Mouse (Mus musculus): ENCODE measurements at regions not wholly inside any gene's neighbourhood (a gene's known extent, or its start where the extent isn't known, plus 50 kb on each side); places are given as distances from the start of the nearest gene placed in this dataset.
"Not testable (repeated sequence)": the region's sequence is repeated elsewhere in the genome, so short reads cannot be mapped to it uniquely, and the experiment has no call there.

DNA sequence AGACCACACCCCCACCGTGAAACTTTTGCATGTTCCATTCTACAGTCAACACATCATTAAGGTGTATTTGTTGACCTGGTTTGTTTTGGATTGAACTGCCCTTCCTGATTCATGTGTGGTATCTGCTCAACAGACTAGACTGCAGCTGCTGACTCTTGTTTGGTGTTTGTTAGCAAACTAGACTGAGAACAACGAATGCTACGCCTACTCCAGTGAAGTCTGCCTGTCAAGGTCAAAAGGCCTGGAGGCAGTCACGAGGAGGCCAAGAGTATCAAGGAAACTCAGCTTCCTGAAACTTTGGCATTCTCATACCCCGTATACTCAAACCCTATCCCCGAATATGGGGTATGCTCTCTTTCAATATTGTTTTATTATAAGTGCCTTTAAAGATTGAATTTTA is 194.2 kb upstream of the Spin1 start:
- H3K4me3 ChIP-seq (ENCODE audit: low read length); H3K4me1 ChIP-seq (ENCODE audit: control insufficient read depth, insufficient read depth, low read depth, low read length); H3K36me3 ChIP-seq (ENCODE audit: control insufficient read depth, insufficient read depth, low read length); ATAC-seq; H3K27ac ChIP-seq (ENCODE audit: low read depth, low read length); H3K4me2 ChIP-seq (ENCODE audit: low read length); H3K9ac ChIP-seq (ENCODE audit: low read depth, low read length); H3K9me3 ChIP-seq (ENCODE audit: control insufficient read depth, low read length); H3K27me3 ChIP-seq (replicated peaks; ENCODE audit: control insufficient read depth, insufficient read depth, low read length): not testable (repeated sequence)
- WGBS, result 91% methylated on average over 6 of the region's 6 CpGs

DNA sequence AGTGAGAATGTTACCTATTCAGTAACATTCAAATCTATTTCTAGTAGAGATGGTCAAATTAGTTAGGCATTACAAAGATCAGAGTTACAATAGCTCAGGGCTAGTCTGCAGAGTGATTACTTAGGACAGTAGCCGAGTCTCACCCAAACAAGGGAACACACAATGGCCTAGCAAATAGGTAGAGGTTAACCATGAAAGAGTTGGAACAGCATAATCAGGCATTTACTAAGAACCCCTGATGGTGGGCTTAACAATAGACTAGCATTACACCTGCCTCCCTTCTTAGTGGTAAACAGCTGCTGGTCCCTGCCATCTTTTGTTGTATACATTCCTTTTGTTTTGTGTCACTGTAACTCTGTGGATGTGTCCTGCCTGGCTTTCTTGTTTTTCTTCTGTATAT is 193.8 kb upstream of the Spin1 start:
- H3K4me3 ChIP-seq (ENCODE audit: low read length), result no peak overlapping the region
- no peak for ATAC-seq
- no peaks in the 10 kb centered on the region for H3K27me3 ChIP-seq (replicated peaks; ENCODE audit: control insufficient read depth, insufficient read depth, low read length)
- H3K27ac ChIP-seq (ENCODE audit: low read depth, low read length), result no peak overlapping the region
- no peaks in the 10 kb centered on the region for H3K36me3 ChIP-seq (ENCODE audit: control insufficient read depth, insufficient read depth, low read length)
- no peaks in the 10 kb centered on the region for H3K4me1 ChIP-seq (ENCODE audit: control insufficient read depth, insufficient read depth, low read depth, low read length)
- H3K9me3 ChIP-seq (ENCODE audit: control insufficient read depth, low read length), result no peaks in the 10 kb centered on the region
- no peak overlapping the region for H3K4me2 ChIP-seq (ENCODE audit: low read length)
- no peak overlapping the region for H3K9ac ChIP-seq (ENCODE audit: low read depth, low read length)
- 85% methylated on average over 1 of the region's 1 CpGs for WGBS

DNA sequence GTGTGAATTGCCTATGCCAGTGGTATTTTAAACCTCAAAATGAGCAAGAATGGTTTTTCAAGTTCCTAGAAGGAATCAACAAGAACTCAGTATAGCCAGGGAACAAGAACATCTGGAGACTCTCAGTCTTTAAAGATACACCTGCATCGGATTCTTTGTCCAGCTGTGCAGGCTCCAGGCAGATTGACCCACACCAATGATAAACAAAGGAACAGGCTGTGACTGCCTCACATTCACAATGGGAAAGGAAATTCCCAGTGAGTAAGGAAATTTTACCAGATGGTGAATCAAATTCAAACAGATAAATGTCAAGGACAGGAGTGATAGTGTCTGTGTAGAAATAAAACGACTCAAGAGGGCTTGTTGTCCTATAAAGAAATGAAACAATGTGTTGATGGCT is 187.9 kb upstream of the Spin1 start:
- H3K4me2 ChIP-seq (ENCODE audit: low read length); H3K9ac ChIP-seq (ENCODE audit: low read depth, low read length); H3K4me3 ChIP-seq (ENCODE audit: low read length); H3K36me3 ChIP-seq (ENCODE audit: control insufficient read depth, insufficient read depth, low read length); H3K9me3 ChIP-seq (ENCODE audit: control insufficient read depth, low read length); ATAC-seq; H3K27ac ChIP-seq (ENCODE audit: low read depth, low read length); H3K4me1 ChIP-seq (ENCODE audit: control insufficient read depth, insufficient read depth, low read depth, low read length); H3K27me3 ChIP-seq (replicated peaks; ENCODE audit: control insufficient read depth, insufficient read depth, low read length): not testable (repeated sequence)
- 68% methylated on average over 2 of the region's 2 CpGs for whole genome bisulfite sequencing

DNA sequence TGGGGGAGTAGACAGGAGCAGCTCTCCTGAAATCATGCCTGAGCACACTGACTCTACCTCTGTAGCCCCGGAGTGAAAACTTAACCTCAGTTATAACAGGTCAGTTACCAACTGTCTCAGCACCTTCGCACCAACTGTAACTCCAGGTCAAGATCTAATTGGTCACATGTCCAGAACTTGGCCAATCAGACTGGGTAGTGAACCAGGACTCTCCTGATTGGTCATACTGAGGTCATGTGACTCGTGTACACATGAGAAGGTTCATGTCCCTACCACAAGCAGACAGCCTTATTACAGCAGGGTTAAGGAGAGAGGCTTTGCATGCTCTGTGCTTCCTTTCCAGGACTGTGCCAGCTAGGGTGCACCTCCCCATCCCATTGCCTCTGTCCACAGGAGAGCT is 166.7 kb upstream of the Spin1 start:
- not testable (repeated sequence) for H3K4me1 ChIP-seq (ENCODE audit: control insufficient read depth, insufficient read depth, low read depth, low read length); ATAC-seq; H3K9me3 ChIP-seq (ENCODE audit: control insufficient read depth, low read length); H3K9ac ChIP-seq (ENCODE audit: low read depth, low read length); H3K36me3 ChIP-seq (ENCODE audit: control insufficient read depth, insufficient read depth, low read length); H3K27me3 ChIP-seq (replicated peaks; ENCODE audit: control insufficient read depth, insufficient read depth, low read length); H3K27ac ChIP-seq (ENCODE audit: low read depth, low read length); H3K4me3 ChIP-seq (ENCODE audit: low read length); H3K4me2 ChIP-seq (ENCODE audit: low read length)
- WGBS, result 86% methylated on average over 3 of the region's 3 CpGs

DNA sequence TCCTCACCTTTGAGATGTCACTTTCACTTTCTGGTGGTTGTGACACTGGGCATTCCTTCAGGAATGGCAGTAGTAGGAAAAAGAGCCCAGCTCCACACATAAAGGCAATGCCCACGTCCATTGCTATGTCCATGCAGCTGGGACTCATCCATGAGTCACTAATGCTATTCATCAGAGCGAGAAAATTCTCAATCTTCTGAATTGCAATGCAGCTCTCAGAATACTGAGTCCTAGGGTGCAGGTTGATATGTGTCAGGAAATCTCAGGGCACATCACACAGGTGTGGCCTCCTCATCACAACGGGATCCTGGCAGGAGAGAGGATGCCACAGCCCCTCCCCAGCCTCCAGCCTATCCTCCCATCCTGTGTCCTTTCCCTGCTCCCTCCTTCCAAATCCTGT is 158.1 kb upstream of the Spin1 start:
- no peak overlapping the region for H3K27ac ChIP-seq (ENCODE audit: low read depth, low read length)
- WGBS, result 68% methylated on average over 3 of the region's 3 CpGs
- no peak for ATAC-seq

DNA sequence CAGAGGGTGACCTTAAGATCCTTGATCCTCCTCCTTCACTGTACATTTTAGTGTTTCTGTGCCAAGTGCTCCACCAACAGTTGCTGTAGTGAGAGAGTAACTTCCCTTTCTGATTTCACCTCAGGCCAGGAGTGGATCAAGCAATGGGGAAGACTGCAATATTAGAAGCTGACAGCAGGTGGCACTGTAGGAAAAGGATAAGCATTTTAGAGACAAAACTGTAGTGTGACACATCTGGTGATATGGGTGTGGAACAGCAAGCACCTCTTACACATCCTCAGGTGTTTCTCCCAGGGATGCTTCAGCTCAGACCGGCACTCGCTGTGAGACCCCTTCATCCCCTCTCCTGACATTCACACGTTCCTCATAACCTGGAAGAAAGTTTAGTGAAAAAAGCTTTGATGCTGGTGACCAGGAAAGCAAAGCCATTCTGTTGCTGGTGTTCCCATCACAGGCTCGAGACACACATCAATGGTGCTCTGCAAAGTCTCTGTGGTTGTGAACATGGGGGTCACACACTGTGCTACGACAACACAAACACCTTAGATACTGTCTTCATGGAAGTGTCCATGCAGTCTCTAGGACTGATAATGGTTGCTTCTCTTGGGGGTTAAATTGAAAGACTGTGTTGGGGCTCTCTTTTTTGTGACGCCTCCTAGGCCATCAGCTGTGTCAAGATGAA is 151.0 kb upstream of the Spin1 start:
- ATAC-seq, result peak; percentile 90
- 47% methylated on average over 6 of the region's 6 CpGs for WGBS

More for the DNA sequence above, 158.1 kb upstream of the Spin1 start:
- no peaks in the 10 kb centered on the region for H3K9me3 ChIP-seq (ENCODE audit: control insufficient read depth, low read length)
- H3K27me3 ChIP-seq (replicated peaks; ENCODE audit: control insufficient read depth, insufficient read depth, low read length), result no peaks in the 10 kb centered on the region
- H3K4me3 ChIP-seq (ENCODE audit: low read length), result no peak overlapping the region
- no peak overlapping the region for H3K9ac ChIP-seq (ENCODE audit: low read depth, low read length)
- H3K4me1 ChIP-seq (ENCODE audit: control insufficient read depth, insufficient read depth, low read depth, low read length), result no peaks in the 10 kb centered on the region
- no peak overlapping the region for H3K4me2 ChIP-seq (ENCODE audit: low read length)
- no peaks in the 10 kb centered on the region for H3K36me3 ChIP-seq (ENCODE audit: control insufficient read depth, insufficient read depth, low read length)

DNA sequence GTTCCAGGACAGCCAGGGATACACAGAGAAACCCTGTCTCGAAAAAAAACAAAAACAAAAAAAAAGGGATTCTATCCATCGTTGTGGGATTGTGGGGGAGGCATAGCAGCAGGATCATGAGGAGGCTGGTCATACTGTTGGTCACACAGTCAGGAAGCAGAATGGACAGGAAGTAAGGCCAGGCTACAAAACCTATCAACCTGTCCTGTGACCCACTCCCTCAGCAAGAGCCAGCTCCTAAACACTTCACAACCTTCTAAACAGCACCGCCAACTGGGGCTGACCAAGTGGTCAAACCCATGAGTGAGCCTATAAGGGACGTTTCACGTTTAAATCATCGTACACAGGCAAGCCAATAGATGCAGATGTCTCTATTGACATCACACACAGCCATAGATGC is 146.0 kb upstream of the Spin1 start:
- no peaks in the 10 kb centered on the region for H3K9me3 ChIP-seq (ENCODE audit: control insufficient read depth, low read length)
- no peak overlapping the region for H3K4me3 ChIP-seq (ENCODE audit: low read length)
- H3K4me1 ChIP-seq (ENCODE audit: control insufficient read depth, insufficient read depth, low read depth, low read length), result no peaks in the 10 kb centered on the region
- no peak overlapping the region for H3K9ac ChIP-seq (ENCODE audit: low read depth, low read length)
- 89% methylated on average over 6 of the region's 6 CpGs for WGBS
- no peak overlapping the region for H3K4me2 ChIP-seq (ENCODE audit: low read length)
- H3K27me3 ChIP-seq (replicated peaks; ENCODE audit: control insufficient read depth, insufficient read depth, low read length), result no peaks in the 10 kb centered on the region
- ATAC-seq, result no peak
- H3K27ac ChIP-seq (ENCODE audit: low read depth, low read length), result no peak overlapping the region
- H3K36me3 ChIP-seq (ENCODE audit: control insufficient read depth, insufficient read depth, low read length), result no peaks in the 10 kb centered on the region

More for the DNA sequence above, 151.0 kb upstream of the Spin1 start:
- Histone ChIP-seq H3K4me1 (ENCODE audit: control insufficient read depth, insufficient read depth, low read depth, low read length) (no peaks in the 10 kb centered on the region), H3K9ac (ENCODE audit: low read depth, low read length) (no peak overlapping the region), H3K9me3 (ENCODE audit: control insufficient read depth, low read length) (no peaks in the 10 kb centered on the region), H3K4me3 (ENCODE audit: low read length) (no peak overlapping the region), H3K4me2 (ENCODE audit: low read length) (no peak overlapping the region), H3K36me3 (ENCODE audit: control insufficient read depth, insufficient read depth, low read length) (no peaks in the 10 kb centered on the region), H3K27ac (ENCODE audit: low read depth, low read length) (no peak overlapping the region), H3K27me3 (replicated peaks; ENCODE audit: control insufficient read depth, insufficient read depth, low read length) (no peaks in the 10 kb centered on the region)

DNA sequence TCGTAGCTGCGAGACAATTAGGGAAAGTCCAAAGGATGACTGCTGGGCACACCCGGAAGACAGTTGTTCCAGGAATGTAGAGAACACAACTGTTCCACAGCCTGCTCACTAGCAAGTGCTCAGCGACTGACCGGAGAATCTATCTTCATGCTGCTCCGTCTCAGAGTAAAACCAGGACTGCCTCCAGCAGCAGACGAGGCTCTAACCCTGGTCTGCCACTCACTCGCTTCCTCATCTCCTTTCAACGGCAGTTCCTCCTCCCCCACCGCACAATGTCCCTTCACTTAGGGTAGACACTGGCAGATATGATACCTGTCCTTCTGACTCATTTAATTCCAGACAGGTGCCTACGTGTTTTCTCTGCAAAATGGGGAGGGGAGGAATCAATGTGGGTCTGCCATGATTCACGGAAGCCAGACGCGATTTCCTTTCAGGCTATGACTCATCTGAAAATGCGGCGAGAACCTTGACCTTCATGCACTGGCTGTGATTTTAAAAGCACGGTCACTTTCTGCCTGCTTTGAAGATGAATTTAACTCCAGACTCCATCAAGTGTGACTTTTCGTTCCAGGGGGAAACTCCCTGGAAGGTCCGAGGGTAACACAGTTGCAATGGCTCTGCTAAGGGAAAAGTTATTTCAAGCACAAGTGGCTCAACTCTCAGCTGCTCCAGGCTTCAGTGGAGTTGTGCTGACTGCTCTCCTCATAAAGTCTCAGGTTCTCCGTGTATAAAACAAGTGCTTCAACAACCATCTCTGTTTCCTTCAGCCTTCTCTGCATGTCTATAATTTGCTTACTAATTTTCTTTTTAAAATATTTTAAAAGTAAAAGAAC is 142.4 kb upstream of the Spin1 start:
- no peaks in the 10 kb centered on the region for H3K9me3 ChIP-seq (ENCODE audit: control insufficient read depth, low read length)
- no peaks in the 10 kb centered on the region for H3K36me3 ChIP-seq (ENCODE audit: control insufficient read depth, insufficient read depth, low read length)
- no peak overlapping the region for H3K9ac ChIP-seq (ENCODE audit: low read depth, low read length)
- H3K27ac ChIP-seq (ENCODE audit: low read depth, low read length), result no peak overlapping the region
- no peaks in the 10 kb centered on the region for H3K27me3 ChIP-seq (replicated peaks; ENCODE audit: control insufficient read depth, insufficient read depth, low read length)
- whole genome bisulfite sequencing, result 71% methylated on average over 20 of the region's 20 CpGs
- no peak for ATAC-seq
- no peaks in the 10 kb centered on the region for H3K4me1 ChIP-seq (ENCODE audit: control insufficient read depth, insufficient read depth, low read depth, low read length)
- no peak overlapping the region for H3K4me3 ChIP-seq (ENCODE audit: low read length)
- H3K4me2 ChIP-seq (ENCODE audit: low read length), result no peak overlapping the region

DNA sequence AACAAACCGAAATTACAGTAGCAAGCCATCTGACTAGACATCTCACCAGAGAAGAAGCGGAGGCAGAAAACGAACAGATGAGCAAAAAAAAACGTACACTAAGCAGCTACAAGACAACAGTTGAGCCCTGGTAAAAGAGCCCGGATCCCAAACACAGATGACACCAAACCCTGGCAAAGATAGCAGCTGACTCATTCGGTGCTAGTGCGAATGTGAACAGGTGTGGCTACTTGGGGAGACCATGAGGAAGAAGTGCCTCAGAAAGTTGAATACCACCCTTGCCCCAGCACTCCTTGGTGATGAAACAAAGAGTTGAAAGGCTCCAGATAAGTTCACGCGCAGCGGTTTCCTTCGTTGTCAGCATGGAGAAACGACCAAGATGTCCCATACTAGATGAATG is 139.8 kb upstream of the Spin1 start:
- H3K4me2 ChIP-seq (ENCODE audit: low read length), result no peak overlapping the region
- H3K27me3 ChIP-seq (replicated peaks; ENCODE audit: control insufficient read depth, insufficient read depth, low read length), result no peaks in the 10 kb centered on the region
- no peaks in the 10 kb centered on the region for H3K36me3 ChIP-seq (ENCODE audit: control insufficient read depth, insufficient read depth, low read length)
- H3K4me1 ChIP-seq (ENCODE audit: control insufficient read depth, insufficient read depth, low read depth, low read length), result no peaks in the 10 kb centered on the region
- no peak overlapping the region for H3K4me3 ChIP-seq (ENCODE audit: low read length)
- no peak overlapping the region for H3K27ac ChIP-seq (ENCODE audit: low read depth, low read length)
- no peak overlapping the region for H3K9ac ChIP-seq (ENCODE audit: low read depth, low read length)
- no peak for ATAC-seq
- 84% methylated on average over 12 of the region's 12 CpGs for WGBS
- no peaks in the 10 kb centered on the region for H3K9me3 ChIP-seq (ENCODE audit: control insufficient read depth, low read length)
